Mouse (Mus musculus): ENCODE results near the gene Thbs1. TPM values are rescaled to one million over a fixed set of nuclear protein-coding genes. Genes with fewer than 3 reads are reported as not detected.
A peak's percentile ranks its signal among the peaks of the same experiment; 100 is the strongest.

Gene Thbs1
- 10 to 100 TPM; 63.1 to 71.3 TPM for total RNA-seq (2021)

DNA sequence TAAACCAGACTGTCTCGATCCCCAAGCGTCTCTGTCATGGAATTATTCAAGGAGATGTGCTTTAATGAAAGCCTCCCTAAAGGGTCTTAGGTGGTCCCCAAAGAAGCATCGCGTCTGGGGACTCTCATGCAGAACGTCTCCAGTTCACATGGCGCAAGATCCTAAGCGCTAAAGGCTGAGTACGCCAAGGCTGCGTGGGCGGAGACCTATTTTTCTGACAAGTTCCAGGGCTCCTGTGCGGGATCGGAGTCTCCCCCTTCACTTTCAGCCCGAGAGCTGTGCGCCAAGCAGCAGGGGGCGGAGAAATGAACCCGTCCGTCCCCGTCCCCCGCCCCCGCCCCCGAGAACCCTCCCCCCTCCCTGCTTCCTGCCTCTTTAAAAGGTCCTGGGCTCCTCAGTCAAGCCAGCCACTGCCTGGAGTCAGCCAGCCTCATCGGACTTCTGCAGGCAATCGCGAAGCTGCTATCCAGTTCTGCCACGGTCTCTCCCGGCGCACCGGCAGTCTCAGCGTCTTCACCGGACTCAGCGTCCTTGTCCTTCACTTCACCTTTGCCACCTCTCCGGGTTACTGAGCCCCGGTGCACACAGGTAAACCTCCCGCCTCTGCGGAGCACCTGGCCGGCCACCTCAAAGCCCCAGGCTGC lies at the start of gene Thbs1:
Gene Thbs1 (plus strand): TSS at position 389 of the 644 bp plus-strand sequence.
- peak; percentile 82 for DNase-seq

DNA sequence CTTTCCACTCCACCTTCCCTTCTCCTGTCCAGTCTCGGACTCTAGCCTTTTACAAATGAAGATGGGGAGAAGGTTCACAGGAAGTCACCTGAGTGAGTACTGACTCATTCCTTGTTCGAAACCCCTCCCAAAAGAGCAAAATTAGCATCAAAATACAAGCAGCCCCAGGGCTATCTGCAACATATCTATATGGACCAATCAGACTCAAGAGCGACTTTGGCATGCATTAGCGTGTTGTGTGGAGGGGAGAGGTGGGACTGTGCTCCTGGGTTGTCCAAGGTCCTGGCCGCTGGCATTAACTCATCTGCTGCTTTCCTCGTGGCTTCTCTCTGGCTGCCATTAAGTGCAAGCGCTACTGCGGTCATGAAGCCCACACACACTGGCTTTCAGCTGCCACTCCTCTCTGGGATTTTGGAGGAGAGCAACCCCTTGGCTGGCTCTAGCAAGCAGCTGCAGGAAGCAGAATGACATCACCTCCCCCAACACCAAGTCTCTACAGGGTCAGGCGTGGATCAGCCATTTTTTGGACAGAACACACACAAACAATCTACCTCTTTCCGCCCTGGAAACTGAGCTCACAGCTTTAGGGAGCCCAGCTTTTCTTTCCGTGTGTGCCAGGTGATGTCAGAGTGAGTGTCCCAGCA lies 47.4 kb upstream of the Thbs1 start:
- DNase-seq, result peak; percentile 24

DNA sequence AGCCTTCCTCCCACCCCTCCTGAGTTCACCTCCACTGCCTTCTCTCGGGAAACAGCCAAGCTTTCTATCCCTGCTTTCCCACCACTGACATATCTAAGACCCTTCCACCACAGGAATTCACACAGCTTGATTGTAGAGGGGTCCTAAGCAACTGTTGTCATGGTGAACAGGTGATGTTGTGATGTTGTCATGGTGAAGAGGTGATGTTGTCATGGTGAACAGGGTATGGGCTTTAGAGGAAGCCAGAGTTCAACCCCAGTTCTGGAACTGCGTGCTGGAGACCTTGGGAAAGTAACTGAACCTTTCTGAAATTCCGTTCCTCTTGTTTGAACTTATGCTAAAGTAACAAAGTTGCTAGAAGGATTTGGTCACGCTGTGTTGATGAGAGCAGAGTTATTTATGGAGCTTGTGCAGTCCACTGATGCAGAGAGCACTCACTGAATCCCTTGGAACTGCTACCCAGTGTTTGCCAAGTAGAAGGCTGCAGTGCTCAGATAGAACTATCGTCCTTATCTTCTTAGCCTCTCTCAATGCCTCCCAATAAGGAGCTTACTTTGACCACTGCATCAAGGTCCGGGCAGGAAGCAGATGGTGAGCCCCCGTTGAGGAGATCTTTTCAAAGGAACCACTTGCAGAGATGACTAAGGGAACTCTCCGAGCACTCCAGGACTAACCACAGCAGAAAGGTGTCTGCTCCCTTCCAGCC lies 45.5 kb upstream of the Thbs1 start:
- DNase-seq, result no peak

DNA sequence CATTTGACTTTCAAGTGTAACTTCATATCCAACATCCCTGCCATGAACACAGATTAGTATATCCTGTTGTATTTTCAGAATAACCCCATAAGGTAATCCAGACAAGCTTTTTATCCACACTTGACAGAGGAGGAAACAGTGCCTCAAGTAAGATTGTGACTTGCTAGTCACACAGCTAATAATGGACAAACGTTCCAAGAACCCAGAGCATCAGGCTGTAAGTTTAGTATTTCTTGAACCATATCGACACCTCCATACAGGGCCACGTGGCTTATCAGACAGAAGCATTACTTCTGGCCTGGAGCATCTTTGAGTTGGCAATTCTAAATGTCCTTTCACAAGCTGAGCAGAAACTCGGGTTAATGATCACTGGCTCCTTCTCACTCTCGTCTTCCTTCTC lies 41.7 kb upstream of the Thbs1 start:
- DNase-seq, result no peak

DNA sequence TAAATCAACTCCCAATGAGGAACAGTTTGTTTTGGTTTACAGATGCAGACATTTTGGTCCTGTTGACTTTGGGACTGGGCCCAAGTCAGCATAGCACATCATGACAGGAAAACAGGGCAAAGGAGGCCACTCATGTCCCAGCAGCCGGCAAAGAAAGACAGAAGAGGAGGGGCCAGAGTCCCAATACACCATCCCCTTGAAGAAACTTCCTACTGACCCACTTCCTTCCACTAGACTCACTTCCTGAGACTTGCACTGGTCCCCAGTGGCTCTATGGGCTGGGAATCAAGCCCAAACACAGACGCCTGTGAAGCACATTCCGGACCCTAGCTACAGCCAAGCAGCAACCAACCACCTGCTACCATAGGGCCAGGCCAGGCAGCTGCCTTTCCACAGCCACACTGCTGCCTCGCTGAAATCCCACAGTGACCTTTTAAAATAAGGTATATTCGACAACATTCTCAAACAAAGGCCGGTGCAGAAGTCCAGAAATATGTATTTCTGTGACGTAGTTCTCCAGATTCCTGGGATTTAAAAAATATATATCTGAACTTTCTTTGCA lies 38.8 kb upstream of the Thbs1 start:
- peak; percentile 44 for DNase-seq

DNA sequence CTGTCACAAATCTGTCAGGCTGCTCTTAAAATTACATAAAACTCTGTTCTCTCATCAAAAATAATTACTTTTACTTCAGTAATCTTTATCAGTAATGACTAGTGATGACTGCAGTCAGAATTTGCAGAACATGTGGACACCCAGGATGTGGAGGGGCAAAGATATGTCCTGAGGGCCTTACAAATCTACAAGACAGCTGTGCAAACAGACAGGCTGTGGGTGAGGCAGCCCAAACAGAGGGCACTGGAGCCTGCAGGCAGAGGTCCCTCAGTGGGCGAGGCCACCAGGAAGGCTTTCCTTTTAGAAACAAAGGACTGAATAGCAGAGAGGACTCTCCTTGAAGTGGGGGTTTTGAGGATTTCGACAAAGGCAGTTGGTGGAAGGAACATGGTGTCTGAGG lies 37.6 kb upstream of the Thbs1 start:
- DNase-seq, result no peak

DNA sequence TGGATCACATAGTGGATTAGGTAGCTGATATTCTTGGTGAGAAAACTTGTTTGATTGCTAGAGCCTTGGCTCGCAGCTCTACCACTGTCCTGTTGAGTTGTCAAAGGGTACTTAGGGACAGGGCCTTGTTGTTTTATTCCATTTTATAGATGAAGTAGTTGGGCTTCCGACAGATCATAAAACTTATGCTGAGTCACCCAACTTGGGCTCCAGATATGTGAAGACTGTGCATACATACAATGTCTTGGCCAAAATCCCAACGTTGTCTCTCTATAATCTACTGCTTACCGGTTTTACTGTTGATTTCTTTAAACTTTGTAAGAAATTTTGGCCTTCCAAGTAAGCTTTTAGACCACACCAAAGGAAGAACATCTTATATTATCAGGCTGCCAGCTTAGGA lies 36.5 kb upstream of the Thbs1 start:
- no peak for DNase-seq

DNA sequence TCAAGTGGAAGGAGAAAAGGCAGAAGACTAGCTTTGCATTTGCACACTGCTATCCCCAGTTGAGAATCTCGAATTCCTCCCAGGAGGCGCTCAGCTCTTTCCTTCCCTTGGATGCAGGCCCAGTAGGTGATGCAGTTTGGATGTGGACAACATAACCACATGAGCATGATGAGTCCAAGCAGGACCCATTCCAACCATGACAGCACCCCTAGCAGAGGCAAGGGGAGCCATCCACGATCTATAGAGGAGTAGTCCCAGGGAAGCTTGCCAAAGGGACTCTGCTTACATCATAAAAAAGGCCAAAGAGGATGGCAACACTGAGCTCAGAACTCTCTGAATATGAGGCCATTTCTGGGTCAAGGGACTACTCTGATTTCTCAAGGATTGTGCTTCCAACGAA lies 32.5 kb upstream of the Thbs1 start:
- peak; percentile 29 for DNase-seq

DNA sequence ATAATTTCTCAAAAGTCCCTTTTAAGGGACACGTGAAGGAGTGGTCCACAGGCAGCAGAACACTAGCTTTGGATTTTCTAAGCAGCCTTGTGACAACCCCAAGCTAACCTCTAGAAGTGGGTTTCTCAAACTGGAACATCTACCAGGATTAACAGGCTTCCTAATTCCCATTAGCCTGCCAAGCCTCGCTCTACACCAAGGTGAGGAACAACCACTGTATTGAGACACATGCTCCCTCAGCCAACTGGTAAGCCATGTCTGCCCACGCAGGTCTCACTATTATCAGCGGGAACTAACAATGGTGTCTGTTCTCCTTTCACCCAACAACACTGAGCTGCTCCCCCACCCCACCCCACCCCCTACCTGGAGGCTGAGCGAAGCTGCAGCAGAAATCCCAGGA lies 30.1 kb upstream of the Thbs1 start:
- DNase-seq, result no peak

DNA sequence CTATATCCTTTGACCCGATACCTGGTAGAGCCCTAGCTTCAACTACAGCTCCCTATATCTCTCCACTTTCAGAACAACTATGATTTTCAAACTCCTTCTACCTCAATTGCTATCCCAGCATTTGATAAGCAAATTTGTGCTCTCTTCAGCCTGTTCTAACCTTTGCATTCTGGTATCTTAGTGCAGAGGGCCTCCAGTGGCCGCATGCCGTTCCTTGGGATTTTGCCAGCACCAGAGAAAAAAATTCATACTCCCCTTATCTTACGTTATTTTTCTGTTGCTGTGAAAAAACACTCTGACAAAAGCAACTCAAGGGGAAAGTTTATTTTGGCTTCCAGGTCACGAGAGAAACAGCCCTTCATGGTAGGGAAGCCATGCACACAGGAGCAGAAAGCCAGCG lies 28.0 kb upstream of the Thbs1 start:
- DNase-seq, result peak; percentile 37

DNA sequence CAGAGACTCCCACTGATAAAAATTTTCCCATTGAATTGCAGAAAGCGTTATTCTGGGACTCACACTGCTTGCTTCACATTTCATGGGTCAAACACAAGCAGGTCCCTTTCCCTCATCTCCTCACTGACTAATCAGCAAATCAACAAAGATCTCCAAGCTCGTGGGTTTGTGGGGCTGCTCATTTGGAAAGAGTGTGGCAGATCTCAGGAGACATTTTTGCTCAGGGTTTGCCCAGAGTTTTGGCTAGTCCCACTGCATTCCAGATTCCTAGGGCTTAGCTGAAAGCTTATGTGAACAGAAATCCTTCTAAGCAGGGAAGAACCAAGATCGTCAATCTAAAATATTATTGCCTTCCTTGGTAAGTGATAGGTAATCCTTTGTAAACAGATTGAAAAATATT lies 27.0 kb upstream of the Thbs1 start:
- DNase-seq, result no peak

DNA sequence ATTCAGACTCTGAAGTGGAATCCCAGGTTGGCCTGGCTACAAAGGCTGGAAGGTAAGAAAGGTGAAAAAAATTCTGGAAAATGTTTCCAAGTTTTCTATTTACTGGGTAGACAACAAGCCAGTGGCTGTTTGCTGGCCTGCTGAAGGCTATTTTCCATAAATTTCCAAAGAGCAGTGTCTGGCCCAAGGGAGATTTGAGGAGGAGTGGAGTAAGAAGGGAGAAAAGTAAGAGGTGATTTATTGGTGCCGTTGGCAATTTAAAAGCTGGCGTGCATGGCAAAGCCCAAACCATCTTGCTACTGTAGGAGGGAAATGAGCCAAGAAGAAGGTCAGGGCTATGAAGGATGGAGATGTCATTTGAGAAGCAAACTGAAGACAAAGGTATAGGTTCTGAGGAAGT lies 26.0 kb upstream of the Thbs1 start:
- no peak for DNase-seq

DNA sequence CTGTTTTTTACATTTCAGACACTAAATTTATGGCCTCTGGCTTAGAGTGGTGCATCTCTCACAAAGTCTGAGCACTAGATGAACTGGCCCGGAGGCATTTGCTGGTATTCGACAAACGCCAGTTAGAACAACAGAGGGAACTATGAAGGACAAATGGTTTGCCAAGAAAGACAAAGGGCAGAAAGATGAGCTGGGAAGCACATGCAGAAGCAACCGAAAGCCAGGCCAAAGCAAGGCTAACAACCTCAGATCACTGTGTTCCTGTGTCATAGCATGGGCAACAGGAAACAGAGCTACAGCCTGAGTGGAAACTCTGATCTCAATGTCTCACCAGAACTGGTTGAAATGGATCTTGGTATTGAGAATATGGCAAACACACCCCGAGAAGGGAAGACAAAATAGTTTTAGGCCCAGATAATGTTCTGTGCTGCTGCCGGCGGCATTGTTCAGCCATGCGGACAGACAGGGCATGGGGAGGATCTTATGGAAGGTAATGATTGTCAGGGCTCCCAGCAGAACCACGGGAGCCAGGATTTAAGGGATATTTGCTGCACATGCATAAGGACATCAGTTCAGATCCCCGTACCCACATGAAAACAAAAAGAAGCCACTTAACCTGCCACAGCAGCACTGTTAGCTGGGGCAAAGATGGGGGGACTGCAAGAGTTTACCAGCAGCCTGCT lies 24.5 kb upstream of the Thbs1 start:
- no peak for DNase-seq

DNA sequence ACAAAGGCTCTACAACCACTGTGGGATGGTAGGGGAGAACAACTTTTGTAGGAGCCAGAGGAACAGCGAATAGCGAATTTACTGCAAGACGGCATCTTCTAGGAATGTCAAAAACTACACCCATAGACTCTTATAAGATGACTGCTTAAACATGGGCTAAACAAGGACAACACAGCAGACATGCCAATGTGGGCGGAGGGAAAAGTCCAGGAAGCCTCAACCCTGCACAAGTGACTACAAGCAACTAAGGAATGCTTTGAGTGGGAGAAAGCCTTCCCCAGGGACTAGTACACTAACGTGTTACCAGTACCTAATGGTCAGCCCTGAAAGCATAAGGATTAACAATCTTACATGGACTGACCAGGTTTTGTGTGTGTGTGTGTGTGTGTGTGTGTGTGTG lies 20.4 kb upstream of the Thbs1 start:
- DNase-seq, result peak; percentile 58

DNA sequence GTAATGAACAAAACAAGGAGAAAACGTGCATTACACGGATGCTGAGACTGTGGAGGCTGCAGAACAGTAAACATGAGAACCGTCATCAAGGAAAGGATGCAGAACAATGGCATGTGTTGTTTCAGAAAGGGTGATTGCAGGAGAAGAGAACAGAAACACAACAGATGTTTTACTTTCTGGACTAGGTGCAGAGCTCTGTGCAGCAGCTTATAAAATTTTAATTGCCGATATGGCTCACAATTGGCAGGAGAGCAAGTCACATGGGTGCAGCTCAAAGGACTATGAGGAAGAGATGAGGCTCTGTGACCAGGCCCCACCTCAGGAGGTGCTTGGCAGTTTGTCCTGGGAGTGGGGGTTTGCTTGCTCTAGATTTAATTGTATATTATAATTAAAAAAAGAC lies 12.6 kb upstream of the Thbs1 start:
- peak; percentile 27 for DNase-seq

DNA sequence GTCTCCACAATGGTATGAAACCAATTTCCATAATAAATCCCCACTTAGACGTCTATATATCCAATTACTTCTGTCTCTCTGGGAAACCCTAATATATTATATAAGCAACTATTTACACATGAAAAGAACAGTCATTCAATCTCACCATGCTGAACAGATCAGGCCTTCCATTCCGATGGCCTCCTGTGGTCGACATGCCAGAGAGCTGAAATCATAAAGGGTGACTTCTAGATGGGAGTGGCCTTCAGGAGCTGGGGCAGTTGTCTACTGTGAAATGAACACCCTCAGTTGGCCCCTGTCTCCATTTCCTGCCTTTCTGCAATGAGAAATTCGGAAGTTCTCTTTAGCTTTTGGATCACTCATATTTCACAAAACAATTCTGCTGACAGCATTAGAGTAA lies 9.5 kb upstream of the Thbs1 start:
- DNase-seq, result no peak

DNA sequence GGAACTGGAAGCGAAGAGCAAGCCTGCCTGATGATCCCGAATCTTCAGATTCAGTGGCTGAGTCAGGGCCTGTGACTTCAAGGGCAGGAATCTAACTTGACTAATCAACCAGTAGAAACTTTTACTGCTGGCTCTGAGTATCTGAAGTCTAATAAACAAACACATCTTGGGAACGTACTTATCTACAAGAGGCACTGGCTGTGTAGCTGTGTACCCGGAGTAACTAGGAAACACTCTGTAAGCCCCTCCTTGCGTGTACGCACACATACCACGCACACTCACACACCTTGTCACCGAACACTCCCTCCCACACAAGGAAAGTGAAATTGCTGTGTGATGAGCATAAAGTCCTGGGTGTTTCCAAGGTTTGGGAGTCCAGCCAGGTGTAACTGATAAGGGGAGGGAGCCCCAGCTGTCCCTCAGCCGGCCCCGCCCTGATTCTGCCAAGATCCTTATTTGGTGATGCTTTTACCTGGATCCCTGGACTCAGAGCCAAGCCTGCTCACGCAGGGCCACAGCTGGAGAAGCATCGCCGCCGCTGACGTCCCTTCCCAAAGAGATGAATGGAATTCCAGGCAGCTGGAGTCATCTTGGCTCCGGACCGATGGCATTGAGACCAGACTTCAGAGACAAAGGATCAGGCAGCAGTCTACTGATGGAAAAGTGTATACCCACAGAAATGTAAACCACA lies 1.3 kb upstream of the Thbs1 start:
- peak; percentile 61 for DNase-seq

DNA sequence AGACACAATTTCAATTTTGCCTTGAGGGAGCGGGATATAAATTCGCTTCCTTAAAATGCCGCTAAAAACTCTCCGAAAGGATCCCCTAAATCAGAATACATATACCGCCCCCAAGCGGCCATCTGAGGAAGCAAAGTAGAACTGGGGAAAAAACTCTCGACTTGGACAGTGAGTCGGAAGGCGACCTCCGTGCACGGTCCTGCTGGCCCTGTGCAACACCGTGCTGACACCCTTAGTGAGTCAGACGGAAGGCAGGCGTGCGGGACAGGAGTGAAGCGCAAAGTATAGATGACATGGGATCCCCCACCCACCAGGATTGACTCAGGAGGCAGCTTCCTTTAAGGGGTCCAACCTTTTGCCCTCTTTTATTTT lies 574 bp upstream of the Thbs1 start:
- DNase-seq, result peak; percentile 92

DNA sequence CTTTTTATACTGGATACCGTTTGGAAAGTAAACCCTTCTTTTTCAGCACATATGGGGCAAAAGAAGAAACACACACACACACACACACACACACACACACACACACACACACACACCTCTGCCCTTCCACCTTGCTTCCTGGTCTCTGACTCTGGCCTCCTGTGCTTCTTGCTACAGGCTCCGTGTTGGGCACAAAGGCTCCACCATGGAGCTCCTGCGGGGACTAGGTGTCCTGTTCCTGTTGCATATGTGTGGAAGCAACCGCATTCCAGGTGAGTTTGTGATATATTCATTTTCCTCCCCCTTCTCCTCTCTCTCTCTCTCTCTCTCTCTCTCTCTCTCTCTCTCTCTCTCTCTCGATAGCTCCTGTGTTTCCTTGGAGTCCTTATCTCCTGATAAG lies 762 bp downstream of the Thbs1 start:
- DNase-seq, result no peak

DNA sequence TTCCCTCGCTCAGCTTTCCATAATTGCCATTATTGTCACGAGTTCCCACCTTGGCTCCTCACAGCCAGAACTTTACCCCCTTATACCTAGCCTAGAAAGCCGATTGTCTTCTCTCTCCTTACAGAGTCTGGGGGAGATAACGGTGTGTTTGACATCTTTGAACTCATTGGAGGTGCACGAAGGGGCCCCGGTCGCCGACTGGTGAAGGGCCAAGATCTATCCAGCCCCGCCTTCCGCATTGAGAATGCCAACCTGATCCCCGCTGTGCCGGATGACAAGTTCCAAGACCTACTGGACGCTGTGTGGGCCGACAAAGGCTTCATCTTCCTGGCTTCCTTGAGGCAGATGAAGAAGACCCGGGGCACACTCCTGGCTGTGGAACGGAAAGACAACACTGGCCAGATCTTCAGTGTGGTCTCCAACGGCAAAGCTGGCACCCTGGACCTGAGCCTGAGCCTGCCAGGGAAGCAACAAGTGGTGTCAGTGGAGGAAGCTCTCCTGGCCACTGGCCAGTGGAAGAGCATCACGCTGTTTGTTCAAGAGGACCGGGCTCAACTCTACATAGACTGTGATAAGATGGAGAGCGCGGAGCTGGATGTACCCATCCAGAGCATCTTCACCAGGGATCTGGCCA lies 1.3 kb downstream of the Thbs1 start:
- peak; percentile 25 for DNase-seq

DNA sequence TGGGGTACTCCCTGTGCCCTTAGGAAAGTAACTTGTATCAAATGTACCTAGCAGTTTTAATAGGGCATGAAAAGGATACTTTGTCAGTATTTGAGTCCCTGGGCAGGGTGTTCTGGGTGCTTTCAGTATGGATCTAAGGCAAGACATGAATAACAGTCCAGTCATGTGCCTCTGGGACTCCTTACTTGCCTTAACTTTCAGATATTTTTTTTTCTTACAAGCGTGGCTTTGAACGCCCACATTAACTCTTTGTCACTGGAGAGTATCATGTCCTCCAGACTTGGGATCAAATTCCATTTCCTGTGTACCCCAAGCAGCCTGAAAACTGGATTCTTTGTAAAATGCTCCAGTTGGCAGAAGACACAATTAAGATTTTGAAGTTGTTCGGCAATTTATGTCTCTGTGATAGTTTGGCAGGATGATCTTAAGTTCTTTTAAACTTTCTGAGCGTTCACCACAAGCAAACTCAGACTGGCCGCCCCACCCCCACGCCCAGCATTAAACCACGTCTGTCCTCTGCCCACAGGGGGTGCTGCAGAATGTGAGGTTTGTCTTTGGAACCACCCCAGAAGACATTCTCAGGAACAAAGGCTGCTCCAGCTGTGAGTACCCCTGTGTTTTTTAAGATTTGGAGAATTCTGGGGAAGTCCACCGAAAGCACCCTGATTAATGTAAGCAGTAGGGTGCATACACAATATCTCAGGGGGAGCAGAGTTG lies 2.3 kb downstream of the Thbs1 start:
- peak; percentile 66 for DNase-seq

All from heart, postnatal 4 days (tissue).